In genomic region chr9:48538044-48538645, GRCm38 (mm10) we compare ENCODE assay signal across 8 mouse cellular contexts. TPM values are rescaled to one million over a fixed set of nuclear protein-coding genes. Genes with fewer than 3 reads are reported as not detected.
DNase-seq lines count a peak whose midpoint lies in the region; ATAC-seq and TF ChIP-seq lines count a peak whose summit lies in the region.

No protein-coding gene starts in this region.

- 6% methylated on average over 17 of the region's 17 CpGs for WGBS in intestine, embryonic 15.5 days
- 1% methylated on average over 17 of the region's 17 CpGs for WGBS in neural tube, embryonic 11.5 days

- H3K9me3 ChIP-seq in intestine, embryonic 15.5 days: no peaks in the 10 kb centered on the region
- 0 out of 2 replicates have a peak, but pooled peaks cover 2% of the 10 kb centered on the region for H3K9me3 ChIP-seq in neural tube, embryonic 11.5 days (ENCODE audit: control insufficient read depth, low read length)

- H3K36me3 ChIP-seq in intestine, embryonic 15.5 days: no peaks in the 10 kb centered on the region
- H3K36me3 ChIP-seq in neural tube, embryonic 11.5 days (ENCODE audit: control insufficient read depth, insufficient read depth, low read length): no peaks in the 10 kb centered on the region

- no peak for ATAC-seq in intestine, embryonic 15.5 days
- ATAC-seq in neural tube, embryonic 11.5 days (ENCODE audit: insufficient read depth, low FRiP score, low TSS enrichment): no peak
- ATAC-seq in erythroid progenitor cell, adult 5-6 weeks (replicated peaks; ENCODE audit: low FRiP score, poor library complexity, severe bottlenecking): no peak

- peak overlapping the region; percentile 38 for H3K4me3 ChIP-seq in layer of hippocampus, adult 2 months
- no peak overlapping the region for H3K4me3 ChIP-seq in intestine, embryonic 15.5 days (replicated peaks)
- H3K4me3 ChIP-seq in neural tube, embryonic 11.5 days (ENCODE audit: low read depth, low read length): peak overlapping the region; percentile 18; the same call in 1 of the 2 replicates

- H3K27ac ChIP-seq in layer of hippocampus, adult 2 months: no peak overlapping the region
- no peak overlapping the region for H3K27ac ChIP-seq in intestine, embryonic 15.5 days
- H3K27ac ChIP-seq in neural tube, embryonic 11.5 days (ENCODE audit: low read depth, low read length): no peak overlapping the region

- TF ChIP-seq CTCF in layer of hippocampus, adult 2 months (conservative IDR thresholded peaks at IDR 0.05): no peak

- no peak for DNase-seq in layer of hippocampus, adult 2 months (ENCODE audit: low spot score in 2 of 2)
- no peak for DNase-seq in layer of hippocampus, postnatal 36 days
- DNase-seq in embryo, embryonic 11.5 days (ENCODE audit: low read depth, low spot score): peak; percentile 13
- peak; percentile 19 for DNase-seq in neural tube, embryonic 11.5 days (ENCODE audit: low spot score)
- no peak for DNase-seq in left cerebral cortex, adult 9 months (ENCODE audit: low spot score in 2 of 2)
- no peak for DNase-seq in gastrocnemius, adult 18-20 months (ENCODE audit: low spot score)

- no peak overlapping the region for H3K9ac ChIP-seq in intestine, embryonic 15.5 days
- peak overlapping the region; percentile 37 for H3K9ac ChIP-seq in neural tube, embryonic 11.5 days (ENCODE audit: low read length)

- H3K27me3 ChIP-seq in intestine, embryonic 15.5 days (replicated peaks): peaks cover 11% of the 10 kb centered on the region; the same call in 1 of the 2 replicates
- no peaks in the 10 kb centered on the region for H3K27me3 ChIP-seq in neural tube, embryonic 11.5 days (ENCODE audit: control insufficient read depth, insufficient read depth, low read length)

- no peaks in the 10 kb centered on the region for H3K4me1 ChIP-seq in intestine, embryonic 15.5 days (replicated peaks)
- H3K4me1 ChIP-seq in neural tube, embryonic 11.5 days (ENCODE audit: control insufficient read depth, insufficient read depth, low read length): no peaks in the 10 kb centered on the region

- peak overlapping the region; percentile 39; the same call in 1 of the 2 replicates for H3K4me2 ChIP-seq in intestine, embryonic 15.5 days (replicated peaks)
- peak overlapping the region; percentile 47 for H3K4me2 ChIP-seq in neural tube, embryonic 11.5 days (ENCODE audit: low read depth)

RNA-seq across cellular contexts. Expression of gene Gm5617, which starts 42.9 kb away (rescaled TPM):
- 10 to 100 TPM; 10.2 to 13.7 TPM for total RNA-seq in layer of hippocampus, adult 2 months (2021)
- 10 to 100 TPM; 10.8 TPM for total RNA-seq in layer of hippocampus, postnatal 36 days (2021)
- 27.8 and 30.2 TPM in 2 replicates for polyA plus RNA-seq in intestine, embryonic 15.5 days (2015; fragmentation: Nextera tagmentation; extraction: Ambion mirVana)
- 31.1 and 32.7 TPM in 2 replicates for polyA plus RNA-seq in neural tube, embryonic 11.5 days (2014; fragmentation: Nextera tagmentation; extraction: Ambion mirVana)
- 3.4 and 21.3 TPM in 2 replicates for total RNA-seq in erythroid progenitor cell, adult 5-6 weeks (2015; ENCODE audit: low replicate concordance)
- 4.6 and 5.2 TPM in 2 replicates for total RNA-seq in erythroid progenitor cell, adult 5-6 weeks (2017; ENCODE audit: low replicate concordance)
- total RNA-seq in gastrocnemius, adult 18-20 months (2021): 1 to 10 TPM; 9.5 to 9.8 TPM

RNA-seq across cellular contexts. Expression of gene Rbm7, which starts 43.0 kb away (rescaled TPM):
- total RNA-seq in layer of hippocampus, adult 2 months (2021): 10 to 100 TPM; 38.4 to 39.6 TPM
- total RNA-seq in layer of hippocampus, postnatal 36 days (2021): 10 to 100 TPM; 36.1 to 37.4 TPM
- polyA plus RNA-seq in intestine, embryonic 15.5 days (2015; fragmentation: Nextera tagmentation; extraction: Ambion mirVana): 105 and 121 TPM in 2 replicates
- 113 and 115 TPM in 2 replicates for polyA plus RNA-seq in neural tube, embryonic 11.5 days (2014; fragmentation: Nextera tagmentation; extraction: Ambion mirVana)
- 41.5 and 48.3 TPM in 2 replicates for total RNA-seq in erythroid progenitor cell, adult 5-6 weeks (2015; ENCODE audit: low replicate concordance)
- 32.2 and 41.5 TPM in 2 replicates for total RNA-seq in erythroid progenitor cell, adult 5-6 weeks (2017; ENCODE audit: low replicate concordance)
- total RNA-seq in gastrocnemius, adult 18-20 months (2021): 10 to 100 TPM; 13.5 to 15.5 TPM

RNA-seq across cellular contexts. Expression of gene Rexo2, which starts 57.7 kb away (rescaled TPM):
- 10 to 100 TPM; 94.1 to 94.4 TPM for total RNA-seq in layer of hippocampus, adult 2 months (2021)
- 100 to 1,000 TPM in 1 of 2 experiments, 10 to 100 TPM in 1; 99.5 to 106 TPM for total RNA-seq in layer of hippocampus, postnatal 36 days (2021)
- polyA plus RNA-seq in intestine, embryonic 15.5 days (2015; fragmentation: Nextera tagmentation; extraction: Ambion mirVana): 109 and 119 TPM in 2 replicates
- 76.2 and 85.5 TPM in 2 replicates for polyA plus RNA-seq in neural tube, embryonic 11.5 days (2014; fragmentation: Nextera tagmentation; extraction: Ambion mirVana)
- 60.4 and 69.6 TPM in 2 replicates for total RNA-seq in erythroid progenitor cell, adult 5-6 weeks (2015; ENCODE audit: low replicate concordance)
- total RNA-seq in erythroid progenitor cell, adult 5-6 weeks (2017; ENCODE audit: low replicate concordance): 69.2 and 100 TPM in 2 replicates
- 10 to 100 TPM; 65.9 to 69.0 TPM for total RNA-seq in gastrocnemius, adult 18-20 months (2021)

Comparison
In these comparisons a context has a peak if more than half of its experiments do, and no peak if none do; other contexts are left out.
1. DNase-seq: peak in embryo, embryonic 11.5 days (single experiment) and neural tube, embryonic 11.5 days (single experiment); none in layer of hippocampus, adult 2 months (0 of 2), layer of hippocampus, postnatal 36 days (0 of 2), left cerebral cortex, adult 9 months (0 of 2) and gastrocnemius, adult 18-20 months (single experiment).